Mouse (Mus musculus) C2C12 (cell line): ENCODE measurements around the gene Meis2. TPM values are rescaled to one million over a fixed set of nuclear protein-coding genes. Genes with fewer than 3 reads are reported as not detected.

Experiments
- H3K27me3 ChIP-seq: one replicate; pipeline ENCODE4 v1.6.1; 2011; ENCODE audit not compliant: control insufficient read depth, insufficient read depth, insufficient read length
- H3K36me3 ChIP-seq: one replicate; pipeline ENCODE4 v1.6.1; 2011; ENCODE audit not compliant: control insufficient read depth, insufficient read depth
- H3K4me3 ChIP-seq: one replicate; pipeline ENCODE4 v1.5.1; 2011; ENCODE audit warnings: mild to moderate bottlenecking, control low read depth; ENCODE audit not compliant: poor library complexity, insufficient read depth, severe bottlenecking
- H3K79me2 ChIP-seq: one replicate; pipeline ENCODE4 v1.6.1; 2011; ENCODE audit not compliant: control insufficient read depth, insufficient read depth
- H3K79me3 ChIP-seq: one replicate; pipeline ENCODE4 v1.6.1; 2011; ENCODE audit warnings: low read depth, control low read depth
- H3ac ChIP-seq: one replicate; pipeline ENCODE3; 2011; ENCODE audit warnings: low read depth; ENCODE audit not compliant: control insufficient read depth, insufficient read length
- CEBPB ChIP-seq: IDR thresholded peaks from one replicate; pipeline ENCODE4 v1.6.1; 2011; ENCODE audit warnings: low read depth, mild to moderate bottlenecking, control low read depth, moderate library complexity
- CTCF ChIP-seq: IDR thresholded peaks from one replicate; pipeline ENCODE4 v1.5.1; 2011; ENCODE audit not compliant: control insufficient read depth, insufficient read depth, insufficient read length
- FOSL1 ChIP-seq: IDR thresholded peaks from one replicate; pipeline ENCODE4 v1.8.0; 2011; ENCODE audit warnings: mild to moderate bottlenecking, low read length; ENCODE audit not compliant: poor library complexity, insufficient read depth, severe bottlenecking
- MAX ChIP-seq: IDR thresholded peaks from one replicate; pipeline ENCODE4 v1.6.1; 2011; ENCODE audit warnings: mild to moderate bottlenecking, control low read depth
- MYOD1 ChIP-seq: IDR thresholded peaks from one replicate; pipeline ENCODE4 v1.6.1; 2011; ENCODE audit warnings: low read depth; ENCODE audit not compliant: control insufficient read depth, insufficient read length
- MYOG ChIP-seq: IDR thresholded peaks from one replicate; pipeline ENCODE4 v1.6.1; 2011; ENCODE audit not compliant: control insufficient read depth, insufficient read length; ENCODE audit errors: extremely low read depth
- USF1 ChIP-seq: IDR thresholded peaks from one replicate; pipeline ENCODE4 v1.6.1; 2011; ENCODE audit warnings: low read depth, mild to moderate bottlenecking, control low read depth, moderate library complexity
- polyA plus RNA-seq: library from polyadenylated mRNA; unstranded; fragments of >200 nt; fragmentation: generic; extraction: Trizol; gene quantifications from one replicate; pipeline ENCODE4 v1.2.1, GENCODE M21; 2012; ENCODE audit warnings: missing spikeins

Meis2 gene
- polyA plus RNA-seq, 1 experiment, result 16.3 TPM

GRCm38 (mm10) chr2:116010469-116010868 lies 55.2 kb downstream of the Meis2 start:
- H3K79me2 ChIP-seq, result no peaks in the 10 kb centered on the region
- H3ac ChIP-seq, result no peak overlapping the region
- no peaks in the 10 kb centered on the region for H3K79me3 ChIP-seq
- TF ChIP-seq USF1 (no peak), CTCF (no peak)
- no peak overlapping the region for H3K4me3 ChIP-seq
- peaks cover 26% of the 10 kb centered on the region for H3K36me3 ChIP-seq
- H3K27me3 ChIP-seq, result no peaks in the 10 kb centered on the region

- TF ChIP-seq FOSL1, result no peak
- no peak for TF ChIP-seq MYOD1
- no peak for TF ChIP-seq USF1
- no peaks in the 10 kb centered on the region for H3K27me3 ChIP-seq
- peaks cover 24% of the 10 kb centered on the region for H3K36me3 ChIP-seq
- H3K79me3 ChIP-seq, result no peaks in the 10 kb centered on the region
- H3K79me2 ChIP-seq, result no peaks in the 10 kb centered on the region
- H3ac ChIP-seq, result no peak overlapping the region
- H3K4me3 ChIP-seq, result no peak overlapping the region
These were observed 55.6 kb downstream of the Meis2 start for GRCm38 (mm10) chr2:116010061-116010460.

- no peak overlapping the region for H3ac ChIP-seq
- no peaks in the 10 kb centered on the region for H3K79me2 ChIP-seq
- H3K79me3 ChIP-seq, result no peaks in the 10 kb centered on the region
- H3K4me3 ChIP-seq, result no peak overlapping the region
- peaks cover 24% of the 10 kb centered on the region for H3K36me3 ChIP-seq
- H3K27me3 ChIP-seq, result no peaks in the 10 kb centered on the region
- TF ChIP-seq MAX, result no peak
- TF ChIP-seq CTCF, result no peak
- no peak for TF ChIP-seq FOSL1
- TF ChIP-seq USF1, result no peak
- no peak for TF ChIP-seq MYOG
- TF ChIP-seq MYOD1, result no peak
- TF ChIP-seq CEBPB, result no peak
These were observed 56.3 kb downstream of the Meis2 start for GRCm38 (mm10) chr2:116009097-116009970.

GRCm38 (mm10) chr2:116002354-116002753 lies 63.3 kb downstream of the Meis2 start:
- no peak for TF ChIP-seq FOSL1
- TF ChIP-seq MYOD1, result no peak
- no peak for TF ChIP-seq CTCF
- TF ChIP-seq MYOG, result no peak
- TF ChIP-seq USF1, result no peak
- no peak for TF ChIP-seq CEBPB
- no peak for TF ChIP-seq MAX
- no peaks in the 10 kb centered on the region for H3K79me3 ChIP-seq
- no peaks in the 10 kb centered on the region for H3K27me3 ChIP-seq
- no peak overlapping the region for H3K4me3 ChIP-seq
- no peak overlapping the region for H3ac ChIP-seq
- H3K79me2 ChIP-seq, result no peaks in the 10 kb centered on the region
- H3K36me3 ChIP-seq, result peaks cover 28% of the 10 kb centered on the region

GRCm38 (mm10) chr2:116001352-116002138 lies 64.1 kb downstream of the Meis2 start:
- Histone ChIP-seq H3K4me3 (no peak overlapping the region), H3K36me3 (peaks cover 24% of the 10 kb centered on the region), H3K79me3 (no peaks in the 10 kb centered on the region), H3K79me2 (no peaks in the 10 kb centered on the region), H3K27me3 (no peaks in the 10 kb centered on the region), H3ac (no peak overlapping the region)
- TF ChIP-seq FOSL1, result no peak
- no peak for TF ChIP-seq CEBPB
- no peak for TF ChIP-seq MYOD1
- TF ChIP-seq MYOG, result no peak
- no peak for TF ChIP-seq CTCF
- no peak for TF ChIP-seq USF1
- no peak for TF ChIP-seq MAX
